Mouse (Mus musculus): ENCODE results near the gene Kcnc4. TPM values are rescaled to one million over a fixed set of nuclear protein-coding genes. Genes with fewer than 3 reads are reported as not detected.
A peak's percentile ranks its signal among the peaks of the same experiment; 100 is the strongest.

The Kcnc4 gene
- polyA plus RNA-seq, 1 experiment from 2014 or later = 0.71 TPM

DNA sequence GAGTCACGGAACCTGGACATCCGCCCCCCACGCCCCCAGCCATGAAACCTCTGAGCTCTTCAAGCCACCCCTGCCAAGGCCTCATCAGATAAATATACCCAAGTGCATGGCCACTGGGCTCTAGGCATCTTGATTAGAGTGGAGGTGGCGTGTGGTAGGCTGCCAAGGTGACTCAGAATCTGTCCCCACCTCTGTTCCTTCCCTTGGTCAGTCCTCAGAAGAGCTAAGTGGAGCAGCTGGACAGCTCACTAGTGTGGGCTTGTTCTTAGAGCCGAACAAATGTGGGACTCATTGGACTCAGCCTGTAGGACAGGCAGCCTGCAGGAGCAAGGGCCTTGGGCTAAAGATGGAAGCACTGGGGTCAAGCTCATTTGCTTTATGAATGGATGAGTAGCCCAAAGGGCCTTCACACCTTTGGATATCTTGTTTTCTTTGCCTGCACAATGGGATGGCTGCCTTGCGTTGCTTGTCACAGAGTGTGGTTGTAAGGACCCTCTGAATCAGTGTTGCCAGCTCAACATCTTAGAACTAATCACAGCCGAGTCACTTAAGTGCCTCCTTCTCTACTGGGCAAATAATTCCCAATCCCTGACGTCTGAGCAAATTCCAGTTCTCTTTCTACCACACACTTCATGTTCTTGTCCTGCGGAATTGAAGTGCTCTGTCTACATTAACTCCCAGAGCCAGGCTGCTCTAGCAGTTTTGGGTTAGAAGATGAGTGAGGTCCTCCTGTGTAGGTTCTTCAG is 42.6 kb downstream of the Kcnc4 start:
- no peak for ATAC-seq (ENCODE audit: low FRiP score)
- peaks cover 16% of the 10 kb centered on the region for H3K4me1 ChIP-seq
- H3K9ac ChIP-seq = no peak overlapping the region
- H3K27me3 ChIP-seq = no peaks in the 10 kb centered on the region
- no peak overlapping the region for H3K27ac ChIP-seq
- H3K4me2 ChIP-seq (replicated peaks) = no peak overlapping the region
- WGBS = 85% methylated on average over 9 of the region's 9 CpGs
- H3K9me3 ChIP-seq (replicated peaks) = no peaks in the 10 kb centered on the region
- no peaks in the 10 kb centered on the region for H3K36me3 ChIP-seq
- H3K4me3 ChIP-seq = no peak overlapping the region

- no peaks in the 10 kb centered on the region for H3K36me3 ChIP-seq
- no peaks in the 10 kb centered on the region for H3K9me3 ChIP-seq (replicated peaks)
- no peaks in the 10 kb centered on the region for H3K27me3 ChIP-seq
- WGBS = 42% methylated on average over 2 of the region's 2 CpGs
- H3K9ac ChIP-seq = no peak overlapping the region
- H3K4me1 ChIP-seq = peaks cover 22% of the 10 kb centered on the region
- no peak overlapping the region for H3K27ac ChIP-seq
- no peak for ATAC-seq (ENCODE audit: low FRiP score)
- no peak overlapping the region for H3K4me2 ChIP-seq (replicated peaks)
- no peak overlapping the region for H3K4me3 ChIP-seq
These were observed 46.3 kb downstream of the Kcnc4 start for GRCm38 (mm10) chr3:107413093-107413492.

DNA sequence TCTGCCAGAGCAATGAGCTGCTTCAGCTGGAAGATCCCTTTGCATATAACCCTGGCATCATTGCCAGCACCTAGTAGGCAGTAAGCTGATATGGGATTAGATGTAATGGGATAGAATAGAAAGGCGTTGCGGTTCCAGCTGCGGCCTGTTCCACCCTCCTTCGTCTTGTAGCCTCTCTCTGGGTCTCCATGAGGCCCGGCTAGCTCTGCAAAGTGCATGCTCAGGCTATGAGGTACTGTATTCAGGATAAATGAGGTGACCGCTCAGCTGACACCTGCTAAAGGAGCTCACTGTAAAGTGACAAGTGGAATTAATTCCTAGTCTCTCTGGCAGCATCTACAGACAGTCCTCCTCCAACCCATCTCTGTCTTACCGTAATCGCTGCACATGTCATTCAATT is 46.8 kb downstream of the Kcnc4 start:
- no peak overlapping the region for H3K4me2 ChIP-seq (replicated peaks)
- H3K9ac ChIP-seq = no peak overlapping the region

DNA sequence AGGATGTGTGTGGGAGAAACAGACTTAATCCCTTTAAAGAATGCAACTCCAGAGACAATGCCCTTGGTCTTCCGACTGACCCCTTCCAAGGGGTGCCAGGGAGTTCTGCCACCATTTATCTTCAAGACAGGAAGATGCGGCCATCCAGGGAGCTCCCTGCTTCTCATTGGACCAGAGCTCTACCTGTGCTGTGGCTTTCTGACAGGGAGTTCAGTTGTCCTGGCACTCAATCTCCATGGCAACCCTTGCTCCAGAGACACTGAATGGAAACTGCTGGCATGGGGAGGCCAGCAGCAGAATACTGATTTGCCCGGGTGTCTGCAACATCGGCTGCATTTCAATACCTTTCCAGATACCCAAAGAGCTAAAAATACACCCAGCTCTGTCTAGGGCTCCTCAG is 47.7 kb downstream of the Kcnc4 start:
- Histone ChIP-seq H3K36me3 (no peaks in the 10 kb centered on the region), H3K4me3 (no peak overlapping the region), H3K4me2 (replicated peaks) (no peak overlapping the region), H3K27me3 (no peaks in the 10 kb centered on the region), H3K4me1 (peaks cover 22% of the 10 kb centered on the region), H3K27ac (peak overlapping the region; percentile 66), H3K9me3 (replicated peaks) (no peaks in the 10 kb centered on the region), H3K9ac (no peak overlapping the region)
- 31% methylated on average over 4 of the region's 4 CpGs for WGBS
- peak; percentile 86 for ATAC-seq (ENCODE audit: low FRiP score)

More for the DNA sequence above, 46.8 kb downstream of the Kcnc4 start:
- no peaks in the 10 kb centered on the region for H3K36me3 ChIP-seq
- peak; percentile 58 for ATAC-seq (ENCODE audit: low FRiP score)
- WGBS = 70% methylated on average over 8 of the region's 8 CpGs
- H3K9me3 ChIP-seq (replicated peaks) = no peaks in the 10 kb centered on the region
- no peak overlapping the region for H3K4me3 ChIP-seq
- H3K27ac ChIP-seq = peak overlapping the region; percentile 66
- H3K4me1 ChIP-seq = peaks cover 22% of the 10 kb centered on the region
- no peaks in the 10 kb centered on the region for H3K27me3 ChIP-seq

- no peak for ATAC-seq (ENCODE audit: low FRiP score)
- no peaks in the 10 kb centered on the region for H3K27me3 ChIP-seq
These were observed 58.0 kb downstream of the Kcnc4 start for GRCm38 (mm10) chr3:107401401-107401800.

GRCm38 (mm10) chr3:107399991-107400640 is 59.2 kb downstream of the Kcnc4 start:
- no peak for ATAC-seq (ENCODE audit: low FRiP score)
- H3K9ac ChIP-seq = no peak overlapping the region
- H3K27ac ChIP-seq = no peak overlapping the region
- no peaks in the 10 kb centered on the region for H3K36me3 ChIP-seq
- no peaks in the 10 kb centered on the region for H3K27me3 ChIP-seq
- H3K4me3 ChIP-seq = no peak overlapping the region
- H3K9me3 ChIP-seq (replicated peaks) = no peaks in the 10 kb centered on the region
- no peak overlapping the region for H3K4me2 ChIP-seq (replicated peaks)
- H3K4me1 ChIP-seq = no peaks in the 10 kb centered on the region
- 79% methylated on average over 5 of the region's 5 CpGs for WGBS

More at GRCm38 (mm10) chr3:107401401-107401800, 58.0 kb downstream of the Kcnc4 start:
- Histone ChIP-seq H3K27ac (no peak overlapping the region), H3K4me2 (replicated peaks) (no peak overlapping the region), H3K9ac (no peak overlapping the region), H3K36me3 (no peaks in the 10 kb centered on the region), H3K4me1 (no peaks in the 10 kb centered on the region), H3K9me3 (replicated peaks) (no peaks in the 10 kb centered on the region), H3K4me3 (no peak overlapping the region)
- WGBS = 91% methylated on average over 7 of the region's 7 CpGs

- Histone ChIP-seq H3K4me3 (no peak overlapping the region), H3K27ac (no peak overlapping the region), H3K4me2 (replicated peaks) (no peak overlapping the region), H3K36me3 (no peaks in the 10 kb centered on the region), H3K27me3 (no peaks in the 10 kb centered on the region), H3K9ac (no peak overlapping the region), H3K9me3 (replicated peaks) (no peaks in the 10 kb centered on the region), H3K4me1 (no peaks in the 10 kb centered on the region)
- no peak for ATAC-seq (ENCODE audit: low FRiP score)
- WGBS = 60% methylated on average over 4 of the region's 4 CpGs
These were observed 68.2 kb downstream of the Kcnc4 start for GRCm38 (mm10) chr3:107391198-107391597.

Other genes with a start within 250 kb of the Kcnc4 start
- gene Cym, start 237.8 kb downstream of the Kcnc4 start, polyA plus RNA-seq (2016; fragmentation: Nextera tagmentation; extraction: Ambion mirVana) = not detected in 2 replicates
- gene A630076J17Rik, start 228.9 kb downstream of the Kcnc4 start, polyA plus RNA-seq (2016; fragmentation: Nextera tagmentation; extraction: Ambion mirVana) = not detected in 2 replicates
- not detected in 2 replicates for gene Prok1, start 219.8 kb downstream of the Kcnc4 start, polyA plus RNA-seq (2016; fragmentation: Nextera tagmentation; extraction: Ambion mirVana)
- 157 and 177 TPM in 2 replicates for gene Lamtor5, start 180.7 kb downstream of the Kcnc4 start, polyA plus RNA-seq (2016; fragmentation: Nextera tagmentation; extraction: Ambion mirVana)
- 5.4 and 5.5 TPM in 2 replicates for gene Slc16a4, start 168.3 kb downstream of the Kcnc4 start, polyA plus RNA-seq (2016; fragmentation: Nextera tagmentation; extraction: Ambion mirVana)
- 14.2 and 15.3 TPM in 2 replicates for gene Rbm15, start 125.9 kb downstream of the Kcnc4 start, polyA plus RNA-seq (2016; fragmentation: Nextera tagmentation; extraction: Ambion mirVana)
- gene Slc6a17, start 58.5 kb upstream of the Kcnc4 start, polyA plus RNA-seq (2016; fragmentation: Nextera tagmentation; extraction: Ambion mirVana) = 5.6 and 5.7 TPM in 2 replicates
- gene Ubl4b, start 95.5 kb upstream of the Kcnc4 start, polyA plus RNA-seq (2016; fragmentation: Nextera tagmentation; extraction: Ambion mirVana) = not detected in 2 replicates
- gene Alx3, start 135.5 kb upstream of the Kcnc4 start, polyA plus RNA-seq (2016; fragmentation: Nextera tagmentation; extraction: Ambion mirVana) = 0.40 and 0.60 TPM in 2 replicates
- not detected in 2 replicates for gene Gm10961, start 171.8 kb upstream of the Kcnc4 start, polyA plus RNA-seq (2016; fragmentation: Nextera tagmentation; extraction: Ambion mirVana)
- 122 and 126 TPM in 2 replicates for gene Strip1, start 172.1 kb upstream of the Kcnc4 start, polyA plus RNA-seq (2016; fragmentation: Nextera tagmentation; extraction: Ambion mirVana)
- gene Ahcyl1, start 237.0 kb upstream of the Kcnc4 start, polyA plus RNA-seq (2016; fragmentation: Nextera tagmentation; extraction: Ambion mirVana) = 133 TPM in 2 replicates

Data from hindbrain, embryonic 12.5 days (tissue).